Mouse (Mus musculus) embryonic fibroblast, embryonic 13.5 days (primary cell): ENCODE results near the gene Tmem233.

Source experiments
- CTCF ChIP-seq: IDR thresholded peaks from 2 replicates; pipeline ENCODE4 v1.5.1; 2011; ENCODE audit warnings: mild to moderate bottlenecking, control low read depth, low read length, moderate library complexity, borderline replicate concordance; ENCODE audit not compliant: insufficient read depth
- POLR2A ChIP-seq: IDR thresholded peaks from 2 replicates; pipeline ENCODE4 v1.6.1; 2011; ENCODE audit warnings: low read depth, mild to moderate bottlenecking, control low read depth, low read length, moderate library complexity

- TF ChIP-seq CTCF (no peak), POLR2A (no peak)
Measured at GRCm38 (mm10) chr5:116052171-116052570, 30.9 kb downstream of the Tmem233 start.
